Mouse (Mus musculus) adrenal gland, postnatal 25 days (tissue): ENCODE results near the gene Exo5. TPM values are rescaled to one million over a fixed set of nuclear protein-coding genes. Genes with fewer than 3 reads are reported as not detected.

Experiments
- microRNA-seq, 2 experiments: library from miRNA; unstranded; fragments of <30 nt; microRNA quantifications; one replicate each; pipeline ENCODE4 v1.2.0; 2021
- total RNA-seq: library from RNA; stranded (reverse); gene quantifications from 2 replicates; pipeline ENCODE4 v1.2.3, GENCODE M21; 2021

Exo5 gene
- total RNA-seq, 1 experiment from 2014 or later = 12.9 TPM

Small RNA genes within 50 kb of the gene (microRNA-seq; reads per million reads assigned to microRNA genes)
- gene Mir7015 = 0 reads per million in 2 experiments

Other genes with a start within 250 kb of the Exo5 start
- 1.5 and 2.0 TPM in 2 replicates for gene Kcnq4, start 176.4 kb downstream of the Exo5 start, total RNA-seq
- gene Nfyc, start 93.4 kb downstream of the Exo5 start, total RNA-seq = 62.8 and 68.9 TPM in 2 replicates
- gene Rims3, start 70.2 kb downstream of the Exo5 start, total RNA-seq = 6.4 and 11.1 TPM in 2 replicates
- gene Zfp69, start 26.7 kb upstream of the Exo5 start, total RNA-seq = 3.4 and 4.9 TPM in 2 replicates
- 31.5 and 35.7 TPM in 2 replicates for gene Smap2, start 92.2 kb upstream of the Exo5 start, total RNA-seq
- 0.46 and 0.71 TPM in 2 replicates for gene Col9a2, start 114.4 kb upstream of the Exo5 start, total RNA-seq
- 46.9 and 52.1 TPM in 2 replicates for gene Zmpste24, start 173.2 kb upstream of the Exo5 start, total RNA-seq
- not detected in 2 replicates for gene Tmco2, start 184.2 kb upstream of the Exo5 start, total RNA-seq